20 mouse cellular contexts compared by ENCODE assay signal in the genomic region with DNA sequence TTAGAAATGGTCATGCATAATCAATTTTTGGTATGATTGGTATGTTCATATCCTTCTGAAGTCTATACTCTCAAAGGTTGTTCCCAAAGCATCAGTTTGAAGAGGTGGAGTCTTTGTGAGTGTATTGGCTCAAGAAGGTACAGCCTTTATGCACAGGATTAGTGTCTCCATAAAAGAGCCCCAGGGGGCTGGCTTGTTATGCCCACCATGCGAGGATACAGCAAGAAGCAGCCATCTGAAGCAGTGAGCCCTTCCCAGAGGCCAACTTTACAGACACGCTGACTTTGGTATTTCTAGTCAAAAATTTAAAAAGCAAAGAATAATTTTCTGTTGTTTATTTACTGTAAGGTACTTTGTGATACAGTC.
"Had no signal": no experiment of that assay in that cellular context is flagged by ENCODE, and none has a peak within 500 bp of the region (broad histone marks: within the 10 kb centered on the region; RNA-seq: fewer than 3 reads in every experiment).

No protein-coding gene starts in this region.

- H3K4me2 ChIP-seq: limb, embryonic 12.5 days; limb, embryonic 15.5 days; liver, embryonic 11.5 days; lung, embryonic 14.5 days; neural tube, embryonic 13.5 days; stomach, embryonic 15.5 days had no signal

- H3K27me3 ChIP-seq: stomach, embryonic 15.5 days had no signal

- H3K9me3 ChIP-seq: limb, embryonic 12.5 days; limb, embryonic 15.5 days; neural tube, embryonic 13.5 days; stomach, embryonic 15.5 days had no signal

- ATAC-seq: liver, postnatal 0 days; lung, postnatal 0 days had no signal

- H3K36me3 ChIP-seq: limb, embryonic 12.5 days; limb, embryonic 15.5 days; neural tube, embryonic 13.5 days; stomach, embryonic 15.5 days had no signal

- H3K4me3 ChIP-seq: limb, embryonic 12.5 days; limb, embryonic 15.5 days; myocyte; neural tube, embryonic 13.5 days; stomach, embryonic 15.5 days had no signal

- H3K9ac ChIP-seq: limb, embryonic 12.5 days; limb, embryonic 15.5 days; liver, embryonic 14.5 days; liver, postnatal 0 days; lung, embryonic 14.5 days; neural tube, embryonic 13.5 days; stomach, embryonic 15.5 days had no signal

- H3K27ac ChIP-seq: limb, embryonic 12.5 days; limb, embryonic 15.5 days; liver, embryonic 14.5 days; macrophage; neural tube, embryonic 13.5 days; stomach, embryonic 15.5 days had no signal

- DNase-seq: kidney, adult 18-20 months; kidney, adult 9 months; kidney, postnatal 14 days; kidney, postnatal 4 days; left cerebral cortex, postnatal 4 days; liver, postnatal 0 days; lung, embryonic 14.5 days; retina, postnatal 1 day; right cerebral cortex, postnatal 25 days; spleen, adult 18-20 months; thymus, postnatal 25 days had no signal

- H3K4me1 ChIP-seq: limb, embryonic 12.5 days; limb, embryonic 15.5 days; stomach, embryonic 15.5 days had no signal
